Mouse (Mus musculus) erythroblast, embryonic 14.5 days (primary cell): ENCODE measurements around the gene Edem3.

ENCODE experiments used
- GATA1 ChIP-seq: IDR thresholded peaks from 2 replicates; pipeline ENCODE4 v1.6.1; 2012; ENCODE audit warnings: low read length, inconsistent platforms, mixed read lengths
- TAL1 ChIP-seq: IDR thresholded peaks from 3 replicates; pipeline ENCODE4 v1.6.1; 2012; ENCODE audit warnings: low read length, inconsistent platforms, mixed read lengths

DNA sequence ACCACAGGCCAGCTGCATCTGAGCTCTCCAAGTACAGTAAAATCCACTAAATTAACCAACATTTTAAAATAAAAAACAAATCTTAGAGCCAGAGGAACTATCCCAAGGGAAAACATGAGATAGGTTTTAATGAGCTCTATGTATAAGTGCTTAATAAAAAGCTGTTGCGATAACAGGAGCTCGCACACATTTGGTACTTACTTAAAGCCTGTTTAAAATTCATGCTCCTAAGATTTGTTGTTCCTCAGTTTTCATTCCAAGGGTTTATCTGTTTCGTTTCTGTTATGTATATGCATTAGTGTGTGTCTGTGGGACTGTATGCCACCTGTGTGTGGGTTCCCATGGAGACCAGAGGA is 48.8 kb upstream of the Edem3 start:
- TF ChIP-seq GATA1 (no peak), TAL1 (no peak)
